Mouse (Mus musculus) hindbrain, embryonic 11.5 days (tissue): ENCODE measurements at regions not wholly inside any gene's neighbourhood (a gene's known extent, or its start where the extent isn't known, plus 50 kb on each side); places are given as distances from the start of the nearest gene placed in this dataset.
A peak's percentile ranks its signal among the peaks of the same experiment; 100 is the strongest.

ENCODE experiments used
- ATAC-seq: fragments of 200-750 bp; cut with Nextera tagmentation; 2 replicates; pipeline ENCODE4 v1.8.0; 2017; ENCODE audit warnings: mild to moderate bottlenecking, moderate TSS enrichment, moderate library complexity; ENCODE audit not compliant: low FRiP score
- DNase-seq: peaks from one replicate; pipeline ENCODE4 v3.0.0-alpha.2; 2015; ENCODE audit warnings: low spot score
- H3K27ac ChIP-seq: fragments of 300-500 bp; sonication (generic); 2 replicates; pipeline ENCODE4 v1.5.1; 2014; ENCODE audit warnings: mild to moderate bottlenecking, low read depth, low read length
- H3K27me3 ChIP-seq: fragments of 300-500 bp; sonication (generic); 2 replicates; pipeline ENCODE4 v1.6.1; 2014; ENCODE audit warnings: mild to moderate bottlenecking, low read length, moderate library complexity, mixed read lengths; ENCODE audit not compliant: control insufficient read depth, insufficient read depth
- H3K36me3 ChIP-seq: fragments of 300-500 bp; sonication (generic); 2 replicates; pipeline ENCODE4 v1.6.1; 2014; ENCODE audit warnings: mild to moderate bottlenecking, low read length, moderate library complexity, mixed read lengths; ENCODE audit not compliant: control insufficient read depth, insufficient read depth
- H3K4me1 ChIP-seq: fragments of 300-500 bp; sonication (generic); replicated peaks from 2 replicates; pipeline ENCODE4 v1.6.1; 2014; ENCODE audit warnings: low read length, mixed read lengths; ENCODE audit not compliant: control insufficient read depth, insufficient read depth
- H3K4me2 ChIP-seq: fragments of 300-500 bp; sonication (generic); replicated peaks from 2 replicates; pipeline ENCODE4 v1.6.1; 2014; ENCODE audit warnings: mild to moderate bottlenecking, low read depth, low read length
- H3K4me3 ChIP-seq: fragments of 300-500 bp; sonication (generic); 2 replicates; pipeline ENCODE4 v1.5.1; 2014; ENCODE audit warnings: low read depth, low read length
- H3K9ac ChIP-seq: fragments of 300-500 bp; sonication (generic); 2 replicates; pipeline ENCODE4 v1.6.1; 2014; ENCODE audit warnings: low read depth, low read length
- H3K9me3 ChIP-seq: fragments of 300-500 bp; sonication (generic); 2 replicates; pipeline ENCODE4 v1.6.1; 2016; ENCODE audit warnings: low read length; ENCODE audit not compliant: control insufficient read depth
- WGBS: fragments of 180-500 bp; shearing (Covaris S2); extraction: QIAGEN DNeasy Blood & Tissue Kit; methylation state at CpG from one replicate; pipeline ENCODE4 v1.1.7; 2014; 5-methylcytosine and 5-hydroxymethylcytosine counted together

GRCm38 (mm10) chr19:15431798-15432197 is 515.3 kb downstream of the Psat1 start:
- 90% methylated on average over 5 of the region's 5 CpGs for WGBS
- H3K9ac ChIP-seq: no peak overlapping the region
- no peak overlapping the region for H3K4me2 ChIP-seq

GRCm38 (mm10) chr19:15421311-15421710 is 525.8 kb downstream of the Psat1 start:
- DNase-seq (no peak), ATAC-seq (no peak)
- no peak overlapping the region for H3K27ac ChIP-seq
- H3K27me3 ChIP-seq: no peaks in the 10 kb centered on the region
- H3K4me1 ChIP-seq: no peaks in the 10 kb centered on the region
- no peaks in the 10 kb centered on the region for H3K36me3 ChIP-seq
- no peaks in the 10 kb centered on the region for H3K9me3 ChIP-seq
- 66% methylated on average over 3 of the region's 3 CpGs for WGBS
- H3K4me3 ChIP-seq: no peak overlapping the region
- no peak overlapping the region for H3K9ac ChIP-seq
- no peak overlapping the region for H3K4me2 ChIP-seq

More at GRCm38 (mm10) chr19:15431798-15432197, 515.3 kb downstream of the Psat1 start:
- Histone ChIP-seq H3K36me3 (no peaks in the 10 kb centered on the region), H3K4me1 (no peaks in the 10 kb centered on the region), H3K27ac (no peak overlapping the region), H3K4me3 (no peak overlapping the region), H3K27me3 (no peaks in the 10 kb centered on the region), H3K9me3 (no peaks in the 10 kb centered on the region)
- ATAC-seq (no peak), DNase-seq (no peak)

- Histone ChIP-seq H3K36me3 (no peaks in the 10 kb centered on the region), H3K4me2 (no peak overlapping the region), H3K27ac (no peak overlapping the region), H3K4me1 (no peaks in the 10 kb centered on the region), H3K9ac (no peak overlapping the region), H3K27me3 (no peaks in the 10 kb centered on the region), H3K4me3 (no peak overlapping the region), H3K9me3 (no peaks in the 10 kb centered on the region)
- 86% methylated on average over 3 of the region's 3 CpGs for whole genome bisulfite sequencing
- ATAC-seq (no peak), DNase-seq (no peak)
Observed at GRCm38 (mm10) chr19:15398624-15399023, 548.5 kb downstream of the Psat1 start.

GRCm38 (mm10) chr19:15371682-15372081 is 575.5 kb downstream of the Psat1 start:
- no peak overlapping the region for H3K9ac ChIP-seq
- H3K36me3 ChIP-seq: no peaks in the 10 kb centered on the region
- no peaks in the 10 kb centered on the region for H3K9me3 ChIP-seq
- H3K4me2 ChIP-seq: no peak overlapping the region
- DNase-seq: no peak
- WGBS: 85% methylated on average over 8 of the region's 8 CpGs
- no peak overlapping the region for H3K4me3 ChIP-seq
- H3K27ac ChIP-seq: no peak overlapping the region
- H3K4me1 ChIP-seq: no peaks in the 10 kb centered on the region
- ATAC-seq: no peak
- no peaks in the 10 kb centered on the region for H3K27me3 ChIP-seq

DNA sequence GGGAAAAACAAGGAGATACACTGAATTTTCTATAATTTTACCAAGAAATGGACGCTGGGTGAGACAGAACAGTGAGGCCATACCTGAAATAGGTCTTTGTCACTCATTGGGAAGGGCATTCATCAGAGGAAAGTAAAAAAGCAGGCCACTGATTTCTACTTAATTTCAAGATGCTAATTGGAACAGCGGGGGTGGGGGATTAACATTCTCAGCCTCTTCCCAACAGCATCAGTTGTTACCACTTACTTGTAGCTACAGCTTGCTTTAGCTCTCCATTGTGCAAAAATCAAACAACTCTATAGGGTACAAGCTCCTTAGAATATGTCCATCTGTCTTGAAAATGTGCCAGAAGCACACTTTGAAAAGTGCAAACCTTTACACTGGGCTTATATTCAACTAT is 580.2 kb downstream of the Psat1 start:
- Histone ChIP-seq H3K4me3 (no peak overlapping the region), H3K9me3 (no peaks in the 10 kb centered on the region), H3K36me3 (no peaks in the 10 kb centered on the region), H3K4me2 (no peak overlapping the region), H3K4me1 (no peaks in the 10 kb centered on the region), H3K27ac (no peak overlapping the region), H3K27me3 (no peaks in the 10 kb centered on the region), H3K9ac (no peak overlapping the region)
- 53% methylated on average over 2 of the region's 2 CpGs for WGBS
- no peak for DNase-seq
- ATAC-seq: no peak

GRCm38 (mm10) chr19:15357181-15357580 is 590.0 kb downstream of the Psat1 start:
- Histone ChIP-seq H3K27me3 (no peaks in the 10 kb centered on the region), H3K9me3 (no peaks in the 10 kb centered on the region), H3K4me2 (no peak overlapping the region), H3K9ac (no peak overlapping the region), H3K36me3 (no peaks in the 10 kb centered on the region), H3K27ac (no peak overlapping the region), H3K4me1 (no peaks in the 10 kb centered on the region), H3K4me3 (no peak overlapping the region)
- 89% methylated on average over 3 of the region's 3 CpGs for WGBS
- no peak for DNase-seq
- no peak for ATAC-seq

DNA sequence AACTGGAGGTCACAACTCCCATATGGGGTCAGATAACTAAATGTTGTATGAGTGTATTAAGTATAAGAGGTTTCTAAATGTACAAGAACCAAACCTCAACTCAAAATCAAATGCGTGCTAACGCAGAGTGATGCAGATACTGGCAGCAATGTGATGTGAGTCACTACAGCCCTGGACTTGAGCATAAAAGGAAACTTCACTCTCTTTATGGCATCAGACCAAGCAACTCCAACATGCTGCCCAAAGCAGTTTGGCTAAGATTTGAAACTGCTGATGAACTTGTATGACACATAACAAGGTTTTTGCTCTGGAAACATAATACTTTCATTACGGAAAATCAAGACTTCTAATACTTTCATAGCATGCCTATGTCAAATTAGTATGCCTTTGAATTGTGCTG is 598.8 kb downstream of the Psat1 start:
- 97% methylated on average over 3 of the region's 3 CpGs for WGBS
- H3K9me3 ChIP-seq: no peaks in the 10 kb centered on the region
- DNase-seq: no peak
- no peaks in the 10 kb centered on the region for H3K27me3 ChIP-seq
- H3K9ac ChIP-seq: no peak overlapping the region
- no peak overlapping the region for H3K27ac ChIP-seq
- no peak overlapping the region for H3K4me3 ChIP-seq
- H3K4me1 ChIP-seq: no peaks in the 10 kb centered on the region
- H3K36me3 ChIP-seq: no peaks in the 10 kb centered on the region
- no peak overlapping the region for H3K4me2 ChIP-seq
- ATAC-seq: no peak

GRCm38 (mm10) chr19:15342229-15342628 is 604.9 kb downstream of the Psat1 start:
- WGBS: 93% methylated on average over 1 of the region's 1 CpGs
- H3K27me3 ChIP-seq: no peaks in the 10 kb centered on the region
- 0 out of 2 replicates have a peak, but pooled peaks cover 2% of the 10 kb centered on the region for H3K4me1 ChIP-seq
- H3K9ac ChIP-seq: no peak overlapping the region
- no peak overlapping the region for H3K4me3 ChIP-seq
- H3K4me2 ChIP-seq: no peak overlapping the region
- no peak overlapping the region for H3K27ac ChIP-seq
- H3K9me3 ChIP-seq: no peaks in the 10 kb centered on the region
- no peaks in the 10 kb centered on the region for H3K36me3 ChIP-seq
- ATAC-seq (no peak), DNase-seq (no peak)

GRCm38 (mm10) chr19:15340305-15340983 is 606.7 kb downstream of the Psat1 start:
- Histone ChIP-seq H3K27ac (peak overlapping the region; percentile 48), H3K4me2 (peak overlapping the region; percentile 33), H3K27me3 (no peaks in the 10 kb centered on the region), H3K9ac (no peak overlapping the region), H3K4me1 (0 out of 2 replicates have a peak, but pooled peaks cover 2% of the 10 kb centered on the region), H3K4me3 (no peak overlapping the region; the same call in 1 of the 2 replicates), H3K36me3 (no peaks in the 10 kb centered on the region), H3K9me3 (no peaks in the 10 kb centered on the region)
- DNase-seq (peak; percentile 59), ATAC-seq (peak; percentile 93)
- 20% methylated on average over 19 of the region's 19 CpGs for WGBS
